Mouse (Mus musculus) spleen, postnatal 4 days (tissue): Measurements from ENCODE around the gene Zfyve26.
"Not testable (repeated sequence)": the region's sequence is repeated elsewhere in the genome, so short reads cannot be mapped to it uniquely, and the experiment has no call there.

Experiments
- DNase-seq, 2 experiments: peaks; one replicate each; pipeline ENCODE4 v3.0.0; 2022; ENCODE audit warnings: low spot score in 2 of 2

Gene Zfyve26

GRCm38 (mm10) chr12:79296126-79296816 lies at the start of gene Zfyve26:
Zfyve26 (minus strand) TSS chr12:79296304.
- DNase-seq: peak; percentile 89 to 93

- DNase-seq: no peak
These were observed 45.3 kb upstream of the Zfyve26 start for GRCm38 (mm10) chr12:79341291-79341845.

- DNase-seq: no peak
These were observed 44.4 kb upstream of the Zfyve26 start for GRCm38 (mm10) chr12:79340513-79340912.

GRCm38 (mm10) chr12:79338791-79339190 lies 42.7 kb upstream of the Zfyve26 start:
- DNase-seq: no peak

- DNase-seq: no peak
These were observed 35.6 kb upstream of the Zfyve26 start for GRCm38 (mm10) chr12:79331722-79332121.

- no peak for DNase-seq
These were observed 34.5 kb upstream of the Zfyve26 start for GRCm38 (mm10) chr12:79330571-79330970.

- DNase-seq: no peak
These were observed 31.8 kb upstream of the Zfyve26 start for GRCm38 (mm10) chr12:79327868-79328267.

GRCm38 (mm10) chr12:79326745-79327144 lies 30.6 kb upstream of the Zfyve26 start:
- DNase-seq: no peak

- no peak for DNase-seq
These were observed 30.1 kb upstream of the Zfyve26 start for GRCm38 (mm10) chr12:79326236-79326635.

GRCm38 (mm10) chr12:79322539-79322938 lies 26.4 kb upstream of the Zfyve26 start:
- DNase-seq: not testable (repeated sequence)

- DNase-seq: no peak
These were observed 24.8 kb upstream of the Zfyve26 start for GRCm38 (mm10) chr12:79320895-79321294.

- no peak for DNase-seq
These were observed 21.2 kb upstream of the Zfyve26 start for GRCm38 (mm10) chr12:79317339-79317738.

- DNase-seq: no peak
These were observed 17.6 kb upstream of the Zfyve26 start for GRCm38 (mm10) chr12:79313721-79314120.

- no peak for DNase-seq
These were observed 9.9 kb upstream of the Zfyve26 start for GRCm38 (mm10) chr12:79306013-79306412.

- DNase-seq: no peak
These were observed 9.0 kb upstream of the Zfyve26 start for GRCm38 (mm10) chr12:79305131-79305530.

- no peak for DNase-seq
These were observed 5.7 kb upstream of the Zfyve26 start for GRCm38 (mm10) chr12:79301802-79302201.

- no peak for DNase-seq
These were observed 2.0 kb upstream of the Zfyve26 start for GRCm38 (mm10) chr12:79297884-79298636.

GRCm38 (mm10) chr12:79297121-79297576 lies 1.0 kb upstream of the Zfyve26 start, which contains the start of gene Rad51b:
Rad51b (plus strand) TSS chr12:79297282.
- DNase-seq: peak; percentile 78 to 83

- DNase-seq: no peak
These were observed 3.2 kb downstream of the Zfyve26 start for GRCm38 (mm10) chr12:79292874-79293273.

GRCm38 (mm10) chr12:79282595-79282994 lies 13.5 kb downstream of the Zfyve26 start:
- DNase-seq: no peak

- no peak for DNase-seq
These were observed 16.5 kb downstream of the Zfyve26 start for GRCm38 (mm10) chr12:79279513-79280115.

GRCm38 (mm10) chr12:79272604-79273003 lies 23.5 kb downstream of the Zfyve26 start:
- DNase-seq: no peak
